Mouse (Mus musculus) limb, embryonic 12.5 days (tissue): ENCODE results near the gene Celf2. TPM values are rescaled to one million over a fixed set of nuclear protein-coding genes. Genes with fewer than 3 reads are reported as not detected.

ENCODE experiments used
- ATAC-seq: fragments of 200-750 bp; cut with Nextera tagmentation; 2 replicates; pipeline ENCODE4 v1.8.0; 2017; ENCODE audit warnings: low read depth, moderate TSS enrichment; ENCODE audit not compliant: insufficient number of reproducible peaks, insufficient read depth, low FRiP score, low TSS enrichment
- H3K27ac ChIP-seq: fragments of 300-500 bp; sonication (generic); 2 replicates; pipeline ENCODE4 v1.5.1; 2016; ENCODE audit warnings: mild to moderate bottlenecking, moderate library complexity
- H3K27me3 ChIP-seq: fragments of 300-500 bp; sonication (generic); 2 replicates; pipeline ENCODE4 v1.6.1; 2016; ENCODE audit warnings: mild to moderate bottlenecking, moderate library complexity
- H3K36me3 ChIP-seq: fragments of 300-500 bp; sonication (generic); 2 replicates; pipeline ENCODE4 v1.6.1; 2016; ENCODE audit warnings: mild to moderate bottlenecking, moderate library complexity
- H3K4me1 ChIP-seq: fragments of 300-500 bp; sonication (generic); replicated peaks from 2 replicates; pipeline ENCODE4 v1.6.1; 2016
- H3K4me2 ChIP-seq: fragments of 300-500 bp; sonication (generic); 2 replicates; pipeline ENCODE4 v1.6.1; 2016; ENCODE audit warnings: mild to moderate bottlenecking, moderate library complexity
- H3K4me3 ChIP-seq: fragments of 300-500 bp; sonication (generic); replicated peaks from 2 replicates; pipeline ENCODE4 v1.5.1; 2016; ENCODE audit warnings: mild to moderate bottlenecking
- H3K9ac ChIP-seq: fragments of 300-500 bp; sonication (generic); replicated peaks from 2 replicates; pipeline ENCODE4 v1.6.1; 2016; ENCODE audit warnings: mild to moderate bottlenecking, moderate library complexity
- H3K9me3 ChIP-seq: fragments of 300-500 bp; sonication (generic); 2 replicates; pipeline ENCODE4 v1.6.1; 2016; ENCODE audit warnings: mild to moderate bottlenecking, moderate library complexity
- WGBS: fragments of 180-500 bp; shearing (Covaris S2); methylation state at CpG from one replicate; pipeline ENCODE4 v1.1.7; 2016; 5-methylcytosine and 5-hydroxymethylcytosine counted together
- polyA plus RNA-seq: library from polyadenylated mRNA; unstranded; fragments of >200 nt; fragmentation: Nextera tagmentation; extraction: Ambion mirVana; gene quantifications from 2 replicates; pipeline ENCODE4 v1.2.1, GENCODE M21; 2016

Celf2 gene
- polyA plus RNA-seq, 1 experiment from 2014 or later: 35.6 TPM

DNA sequence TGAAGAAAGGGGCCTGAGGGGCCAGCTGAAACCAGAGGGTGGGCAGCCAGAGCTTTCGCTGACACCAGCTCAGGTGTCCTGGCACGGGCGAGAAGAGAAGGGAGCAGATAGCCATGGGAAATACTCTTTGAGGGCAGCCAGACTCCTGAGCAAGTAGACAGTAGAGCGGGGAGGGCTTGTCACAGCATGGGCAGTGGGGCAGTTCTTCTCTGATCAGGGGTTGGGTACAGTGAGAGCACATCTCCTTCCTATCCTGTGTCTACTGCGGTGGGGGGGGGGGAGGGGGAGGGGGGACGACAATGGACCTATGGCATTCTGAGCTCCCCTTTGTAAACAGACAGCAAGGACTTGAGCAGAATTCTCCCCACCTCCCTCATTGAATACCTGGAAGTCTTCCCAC, 968.5 kb downstream of the Celf2 start:
- H3K4me3 ChIP-seq: no peak overlapping the region
- H3K9me3 ChIP-seq: no peaks in the 10 kb centered on the region
- H3K27me3 ChIP-seq: no peaks in the 10 kb centered on the region
- H3K4me1 ChIP-seq: peaks cover 8% of the 10 kb centered on the region; the same call in 1 of the 2 replicates
- WGBS: 93% methylated on average over 4 of the region's 6 CpGs
- 0 out of 2 replicates have a peak, but pooled peaks have one; percentile 66 for ATAC-seq
- H3K4me2 ChIP-seq: no peak overlapping the region
- H3K9ac ChIP-seq: no peak overlapping the region
- no peaks in the 10 kb centered on the region for H3K36me3 ChIP-seq
- no peak overlapping the region for H3K27ac ChIP-seq

DNA sequence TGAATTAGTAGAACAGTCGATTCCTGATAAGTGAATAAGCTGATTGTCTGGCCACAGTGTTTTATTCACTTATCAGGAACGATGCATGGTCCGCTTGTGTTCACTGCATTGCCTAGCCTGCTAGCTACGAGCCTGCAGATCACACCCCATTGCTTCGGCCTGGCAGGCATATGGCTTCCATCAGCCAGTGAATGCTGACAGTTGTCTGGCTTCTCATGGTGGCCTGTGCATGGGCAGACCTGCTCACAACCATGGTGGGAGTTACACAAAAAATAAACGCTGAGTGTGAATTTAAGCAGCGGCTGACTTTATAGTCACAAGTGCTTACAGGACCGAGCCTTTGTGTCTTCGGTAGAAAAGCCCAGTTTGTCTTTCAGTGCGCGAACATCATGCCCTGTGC, 969.3 kb downstream of the Celf2 start:
- WGBS: 53% methylated on average over 11 of the region's 11 CpGs
- Histone ChIP-seq H3K9ac (no peak overlapping the region), H3K4me1 (peaks cover 8% of the 10 kb centered on the region; the same call in 1 of the 2 replicates), H3K27me3 (no peaks in the 10 kb centered on the region), H3K27ac (no peak overlapping the region), H3K4me2 (no peak overlapping the region), H3K4me3 (no peak overlapping the region), H3K36me3 (no peaks in the 10 kb centered on the region), H3K9me3 (no peaks in the 10 kb centered on the region)
- no peak for ATAC-seq

DNA sequence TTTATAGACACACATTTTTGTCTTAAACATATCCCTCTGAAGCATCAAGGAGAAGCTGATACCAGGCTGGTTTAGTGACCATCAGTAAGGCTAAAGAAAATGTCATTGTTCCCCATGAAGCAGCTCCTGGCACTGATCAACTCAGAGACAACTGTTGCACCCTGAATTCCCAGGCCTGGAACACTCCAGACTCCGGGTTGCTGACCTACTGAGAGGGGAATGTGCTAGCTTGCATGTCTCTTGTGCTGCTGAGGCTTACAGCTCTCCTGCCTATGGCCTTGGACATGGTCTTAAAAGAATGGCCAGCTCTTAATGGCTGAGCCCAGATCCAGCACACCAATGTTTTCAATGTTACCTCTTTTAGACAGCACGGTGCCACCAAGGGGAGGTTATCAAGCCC, 970.9 kb downstream of the Celf2 start:
- Histone ChIP-seq H3K4me2 (no peak overlapping the region), H3K9me3 (no peaks in the 10 kb centered on the region), H3K4me3 (no peak overlapping the region), H3K27ac (no peak overlapping the region), H3K27me3 (no peaks in the 10 kb centered on the region), H3K36me3 (no peaks in the 10 kb centered on the region), H3K9ac (no peak overlapping the region), H3K4me1 (peaks cover 8% of the 10 kb centered on the region; the same call in 1 of the 2 replicates)
- ATAC-seq: no peak
- WGBS: 76% methylated on average over 2 of the region's 2 CpGs

DNA sequence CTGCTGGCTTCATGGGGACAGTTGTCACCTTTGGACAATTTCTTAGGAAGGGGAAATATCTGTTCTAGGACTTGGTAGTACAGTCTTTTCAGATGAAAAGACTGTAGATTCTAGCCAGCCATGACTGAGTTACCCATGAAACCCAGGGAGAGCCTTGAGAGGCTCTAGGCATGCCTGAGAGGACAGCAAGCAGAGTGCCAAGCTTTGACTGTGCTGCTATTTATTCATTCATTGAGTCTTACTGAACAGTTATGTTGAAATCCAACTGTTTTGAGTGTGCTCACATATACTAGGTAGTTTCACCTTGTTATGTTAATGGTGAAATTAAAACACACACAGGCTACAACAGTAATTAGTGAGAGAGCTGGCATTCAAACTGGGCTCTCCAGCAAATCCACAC, 971.3 kb downstream of the Celf2 start:
- Histone ChIP-seq H3K9ac (no peak overlapping the region), H3K4me1 (peaks cover 8% of the 10 kb centered on the region; the same call in 1 of the 2 replicates), H3K36me3 (no peaks in the 10 kb centered on the region), H3K9me3 (no peaks in the 10 kb centered on the region), H3K27me3 (no peaks in the 10 kb centered on the region), H3K27ac (no peak overlapping the region), H3K4me2 (no peak overlapping the region), H3K4me3 (no peak overlapping the region)
- no peak for ATAC-seq

DNA sequence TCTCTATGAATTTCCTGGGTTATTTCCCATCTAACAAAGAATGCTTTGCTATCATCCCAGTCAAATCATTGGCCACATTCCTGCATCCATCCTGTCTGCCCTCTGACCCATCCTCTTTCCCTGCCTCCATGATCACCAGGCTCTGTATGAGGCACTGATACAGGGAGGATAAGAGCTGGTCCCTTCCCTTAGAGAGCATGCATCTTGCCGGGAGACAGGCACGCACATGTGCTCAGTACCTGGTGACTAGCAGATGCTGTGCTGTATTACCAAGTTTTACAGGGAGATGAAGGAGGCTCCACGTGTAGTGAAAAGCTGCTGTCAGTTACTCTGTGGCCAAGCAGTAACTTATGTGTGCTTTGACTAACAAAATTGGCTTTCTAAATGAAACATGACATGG, 972.0 kb downstream of the Celf2 start:
- WGBS: 64% methylated on average over 3 of the region's 3 CpGs
- no peak for ATAC-seq
- Histone ChIP-seq H3K36me3 (no peaks in the 10 kb centered on the region), H3K9me3 (no peaks in the 10 kb centered on the region), H3K27ac (no peak overlapping the region), H3K4me2 (no peak overlapping the region), H3K27me3 (no peaks in the 10 kb centered on the region), H3K4me3 (no peak overlapping the region), H3K9ac (no peak overlapping the region), H3K4me1 (peaks cover 8% of the 10 kb centered on the region; the same call in 1 of the 2 replicates)

DNA sequence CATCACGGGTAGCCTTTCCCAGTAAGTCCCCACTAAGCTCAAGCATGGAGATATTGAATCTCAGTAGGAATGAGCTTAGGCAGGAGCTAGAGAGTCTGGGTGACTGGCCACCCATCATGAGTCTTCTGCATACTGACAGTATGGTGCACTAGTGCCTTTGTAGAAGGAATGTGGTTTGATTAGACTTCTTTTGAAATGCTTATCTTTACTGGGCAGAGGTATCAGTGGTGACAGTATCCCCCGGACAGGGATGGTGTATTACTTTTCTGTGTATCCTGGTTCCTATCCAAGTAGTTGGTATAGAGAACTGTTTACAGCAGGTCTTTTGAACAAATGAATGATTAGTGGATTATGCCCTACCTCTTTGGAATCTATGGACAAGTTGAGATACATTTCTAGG, 973.0 kb downstream of the Celf2 start:
- Histone ChIP-seq H3K9me3 (no peaks in the 10 kb centered on the region), H3K4me3 (no peak overlapping the region), H3K36me3 (no peaks in the 10 kb centered on the region), H3K4me2 (no peak overlapping the region), H3K27me3 (no peaks in the 10 kb centered on the region), H3K9ac (no peak overlapping the region), H3K4me1 (peaks cover 8% of the 10 kb centered on the region; the same call in 1 of the 2 replicates), H3K27ac (no peak overlapping the region)
- no peak for ATAC-seq
- WGBS: 82% methylated on average over 2 of the region's 2 CpGs

DNA sequence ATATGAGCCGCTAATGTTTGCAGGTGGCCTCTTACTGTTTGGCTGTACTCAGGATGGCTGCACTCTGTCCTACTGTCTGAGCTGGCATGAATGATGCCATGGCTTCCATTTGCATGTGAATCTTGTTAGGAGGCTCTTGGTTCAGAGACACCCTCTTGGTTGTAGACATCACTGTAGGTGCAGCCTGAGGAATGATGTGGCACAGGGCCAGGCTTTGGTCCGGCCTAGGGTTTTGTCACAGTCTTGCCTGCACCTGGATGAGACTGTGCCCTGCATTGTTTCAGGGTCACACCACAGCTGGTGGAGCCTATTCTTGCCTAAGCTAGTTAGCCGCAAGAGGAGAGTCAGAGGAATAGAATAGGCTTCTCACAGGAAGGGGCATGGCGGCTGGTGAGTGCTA, 977.0 kb downstream of the Celf2 start:
- Histone ChIP-seq H3K27ac (no peak overlapping the region), H3K9ac (no peak overlapping the region), H3K36me3 (no peaks in the 10 kb centered on the region), H3K9me3 (no peaks in the 10 kb centered on the region), H3K4me2 (no peak overlapping the region), H3K4me1 (no peaks in the 10 kb centered on the region), H3K27me3 (no peaks in the 10 kb centered on the region), H3K4me3 (no peak overlapping the region)
- no peak for ATAC-seq
- 84% methylated on average over 4 of the region's 4 CpGs for WGBS

DNA sequence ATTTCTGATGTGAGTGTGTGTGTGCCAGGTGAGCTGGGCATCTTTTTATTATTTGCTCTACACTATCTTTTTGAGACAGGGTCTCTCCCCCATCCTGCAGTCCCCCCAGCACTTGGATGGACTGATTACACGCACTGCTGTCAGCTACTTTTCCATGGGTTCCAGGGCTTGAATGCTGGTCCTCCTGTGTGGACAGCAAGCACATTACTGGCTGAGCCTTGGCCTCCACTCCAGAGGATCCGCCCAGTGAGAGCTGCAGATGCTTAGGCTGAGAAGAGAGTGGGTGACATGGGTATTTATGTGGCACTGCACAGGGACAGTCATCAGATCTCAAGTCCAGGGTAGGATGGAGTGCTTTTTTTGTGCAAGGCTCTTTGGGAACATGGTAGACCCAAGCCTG, 981.3 kb downstream of the Celf2 start:
- H3K36me3 ChIP-seq: no peaks in the 10 kb centered on the region
- H3K9ac ChIP-seq: no peak overlapping the region
- no peak overlapping the region for H3K27ac ChIP-seq
- no peaks in the 10 kb centered on the region for H3K9me3 ChIP-seq
- peaks cover 5% of the 10 kb centered on the region for H3K4me1 ChIP-seq
- no peak overlapping the region for H3K4me2 ChIP-seq
- no peak overlapping the region for H3K4me3 ChIP-seq
- no peaks in the 10 kb centered on the region for H3K27me3 ChIP-seq
- WGBS: 86% methylated on average over 2 of the region's 2 CpGs
- no peak for ATAC-seq

DNA sequence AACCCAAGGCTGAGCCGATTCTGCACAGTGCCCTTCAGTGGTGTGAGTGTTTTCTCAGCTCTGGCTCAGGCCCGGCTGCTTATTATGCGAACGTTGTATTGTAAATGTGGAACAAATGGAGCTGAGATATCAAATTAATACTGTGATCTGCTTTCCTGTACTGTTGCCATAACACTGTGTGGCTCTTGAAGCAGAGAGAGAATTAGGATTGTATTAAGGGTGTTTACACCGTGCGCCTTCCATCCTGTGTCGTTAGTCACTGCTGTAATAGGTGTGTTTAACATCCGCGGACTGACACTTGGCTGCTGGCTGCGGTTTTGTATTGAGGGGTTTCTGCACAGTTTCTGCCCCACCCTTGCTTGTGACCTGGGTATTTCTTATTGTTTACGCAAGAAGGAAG, 982.5 kb downstream of the Celf2 start:
- no peak for ATAC-seq

DNA sequence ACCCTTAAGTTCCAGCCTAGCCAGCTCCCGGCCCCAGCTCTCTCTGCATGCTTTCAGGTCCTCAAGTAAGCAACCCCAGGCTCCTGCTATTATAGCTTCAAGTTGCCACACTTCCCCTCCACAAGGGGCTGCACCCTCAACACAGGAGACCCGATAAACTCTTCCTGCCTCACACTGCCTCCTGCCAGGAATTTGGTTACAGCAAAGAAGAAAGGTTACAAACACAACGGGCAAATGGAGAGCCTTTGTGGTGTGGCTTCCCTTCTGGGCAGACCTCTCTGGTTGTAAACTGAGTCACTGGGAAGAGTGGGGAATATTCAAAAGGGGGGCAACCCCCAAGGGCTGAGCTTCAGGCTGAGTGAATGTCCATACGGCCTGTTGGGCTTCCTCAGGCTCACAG, 983.1 kb downstream of the Celf2 start:
- Histone ChIP-seq H3K4me1 (peaks cover 5% of the 10 kb centered on the region), H3K9me3 (no peaks in the 10 kb centered on the region), H3K4me2 (no peak overlapping the region), H3K27me3 (no peaks in the 10 kb centered on the region), H3K27ac (no peak overlapping the region), H3K36me3 (no peaks in the 10 kb centered on the region), H3K4me3 (no peak overlapping the region), H3K9ac (no peak overlapping the region)
- ATAC-seq: no peak
- WGBS: 42% methylated on average over 4 of the region's 4 CpGs

More for the DNA sequence above, 982.5 kb downstream of the Celf2 start:
- Histone ChIP-seq H3K4me2 (no peak overlapping the region), H3K4me1 (peaks cover 5% of the 10 kb centered on the region), H3K27ac (no peak overlapping the region), H3K9me3 (no peaks in the 10 kb centered on the region), H3K36me3 (no peaks in the 10 kb centered on the region), H3K4me3 (no peak overlapping the region), H3K27me3 (no peaks in the 10 kb centered on the region), H3K9ac (no peak overlapping the region)
- WGBS: 79% methylated on average over 11 of the region's 11 CpGs

DNA sequence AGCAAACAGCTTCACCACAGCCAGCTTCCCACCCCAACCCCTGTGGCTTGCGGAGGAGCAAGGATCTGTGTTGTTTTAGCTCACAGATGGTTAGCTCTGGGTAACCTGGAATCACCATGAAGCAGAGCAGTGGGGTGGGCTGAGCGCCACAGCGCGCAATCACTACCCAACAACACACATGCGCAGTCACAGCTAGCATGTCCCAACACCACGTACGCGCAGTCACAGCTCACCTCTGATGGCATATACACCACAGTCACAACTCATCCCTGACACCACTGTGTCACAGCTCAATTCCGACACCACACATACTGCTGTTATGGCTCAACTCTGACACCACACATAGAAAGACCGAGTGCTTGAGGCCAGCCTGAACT, 985.5 kb downstream of the Celf2 start:
- no peaks in the 10 kb centered on the region for H3K27me3 ChIP-seq
- no peak overlapping the region for H3K27ac ChIP-seq
- H3K4me1 ChIP-seq: peaks cover 5% of the 10 kb centered on the region
- H3K9me3 ChIP-seq: no peaks in the 10 kb centered on the region
- 95% methylated on average over 10 of the region's 10 CpGs for WGBS
- no peak overlapping the region for H3K9ac ChIP-seq
- no peak overlapping the region for H3K4me3 ChIP-seq
- no peaks in the 10 kb centered on the region for H3K36me3 ChIP-seq
- no peak for ATAC-seq
- no peak overlapping the region for H3K4me2 ChIP-seq

DNA sequence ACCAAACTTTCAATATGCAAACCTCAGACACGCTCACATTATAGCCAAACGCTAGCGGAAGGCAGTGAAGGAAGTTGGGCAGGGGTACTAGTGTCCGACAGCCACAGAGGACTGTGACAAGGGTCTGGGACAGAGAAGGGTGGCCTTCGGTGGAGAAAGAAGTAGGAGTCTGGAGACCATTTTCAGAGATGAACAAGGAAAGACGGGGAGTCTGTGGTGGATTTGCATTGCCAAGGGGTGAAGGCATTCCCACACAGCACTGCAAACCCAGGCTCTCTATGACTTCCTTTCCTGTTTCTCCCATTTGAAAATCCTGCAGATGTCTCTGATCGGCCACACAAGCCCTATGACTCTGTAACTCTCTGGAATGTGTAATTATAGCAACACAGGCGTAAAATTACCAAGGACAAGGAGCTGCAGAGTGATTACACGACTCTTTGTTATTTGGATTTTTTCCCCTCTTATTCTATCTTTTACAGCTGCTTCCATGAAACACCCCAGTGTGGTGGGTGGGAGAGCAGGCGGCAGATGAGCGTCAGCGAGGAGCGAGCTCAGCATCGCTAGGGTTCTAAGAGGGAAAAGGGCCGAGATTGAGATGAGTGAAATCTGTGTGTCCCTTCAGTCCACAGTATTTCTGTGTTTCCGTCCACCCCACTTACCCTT, 986.0 kb downstream of the Celf2 start:
- no peak for ATAC-seq
- Histone ChIP-seq H3K4me2 (no peak overlapping the region), H3K9ac (no peak overlapping the region), H3K9me3 (no peaks in the 10 kb centered on the region), H3K4me1 (peaks cover 5% of the 10 kb centered on the region), H3K36me3 (no peaks in the 10 kb centered on the region), H3K27me3 (no peaks in the 10 kb centered on the region), H3K4me3 (no peak overlapping the region), H3K27ac (no peak overlapping the region)
- WGBS: 76% methylated on average over 16 of the region's 16 CpGs
